Mouse (Mus musculus): ENCODE data around the gene Izumo1r. TPM values are rescaled to one million over a fixed set of nuclear protein-coding genes. Genes with fewer than 3 reads are reported as not detected.
"Not testable (repeated sequence)": the region's sequence is repeated elsewhere in the genome, so short reads cannot be mapped to it uniquely, and the experiment has no call there.

The Izumo1r gene
- total RNA-seq, 2 experiments from 2014 or later, result not detected

DNA sequence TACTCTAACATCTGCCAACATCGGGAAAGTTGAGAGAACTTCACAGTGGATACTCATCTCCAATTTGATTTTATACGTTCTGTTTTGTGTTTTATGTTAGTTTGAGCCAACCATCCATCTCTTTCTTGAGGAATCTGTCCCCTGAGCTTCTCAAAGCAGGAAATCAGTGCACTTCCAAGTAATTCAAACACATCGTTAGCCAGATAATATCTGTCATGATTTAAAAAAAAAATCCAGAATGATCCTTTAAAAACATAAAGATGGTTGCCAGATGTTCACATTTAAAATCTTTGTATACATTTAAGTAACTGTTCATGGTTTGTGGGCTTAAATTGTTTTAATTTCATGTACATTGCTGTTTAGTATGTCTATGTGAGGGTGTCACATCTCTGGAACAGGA lies 2.2 kb upstream of the Izumo1r start:
- DNase-seq, result no peak
- intact Hi-C loops (cut with DNase I), result no loop called here

- intact Hi-C loops (cut with DNase I), result no loop called here
- peak; percentile 31 for DNase-seq
Measured at GRCm38 (mm10) chr9:14904741-14905475, 1.2 kb upstream of the Izumo1r start.

DNA sequence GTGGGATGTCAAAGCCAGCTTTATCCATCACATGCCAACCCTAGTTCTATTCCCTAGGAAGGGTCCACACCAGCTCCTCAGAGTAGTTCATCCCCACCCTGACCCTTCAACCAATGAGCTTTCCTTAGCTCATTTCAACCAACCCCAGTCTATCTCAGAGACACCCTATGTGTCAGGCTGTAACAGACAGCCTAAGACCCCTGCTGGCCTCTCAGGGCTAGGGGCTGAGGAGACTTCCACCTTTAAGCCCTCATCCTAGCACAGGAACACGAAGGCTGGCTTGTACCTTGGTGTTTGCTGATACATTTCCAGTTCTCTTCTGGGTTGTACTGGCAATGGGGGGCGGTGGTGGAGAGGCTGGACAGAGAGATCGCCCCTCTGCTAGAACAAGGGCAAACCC lies 743 bp downstream of the Izumo1r start:
- DNase-seq, result no peak
- intact Hi-C loops (cut with DNase I), result no loop called here

DNA sequence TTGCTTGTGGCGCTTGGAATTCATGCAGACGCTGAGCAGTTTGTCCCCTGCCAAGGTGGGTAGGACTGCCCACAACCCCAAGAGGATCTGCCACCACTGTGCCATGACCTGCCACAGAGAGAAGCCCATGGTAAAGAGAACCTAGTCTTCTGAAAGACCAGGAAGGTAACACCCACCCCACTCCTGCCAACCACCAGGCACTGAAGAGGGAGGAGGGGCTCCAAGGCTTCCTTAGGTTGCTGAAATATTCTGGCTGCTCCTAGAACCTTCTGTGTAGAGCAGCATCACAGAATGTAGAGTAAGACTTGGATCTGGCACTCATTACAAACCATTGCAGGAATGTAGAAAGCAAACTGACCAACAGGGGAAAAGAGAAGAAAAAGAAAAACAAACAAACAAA lies 1.3 kb downstream of the Izumo1r start:
- intact Hi-C loops (cut with DNase I), result no loop called here
- DNase-seq, result no peak

DNA sequence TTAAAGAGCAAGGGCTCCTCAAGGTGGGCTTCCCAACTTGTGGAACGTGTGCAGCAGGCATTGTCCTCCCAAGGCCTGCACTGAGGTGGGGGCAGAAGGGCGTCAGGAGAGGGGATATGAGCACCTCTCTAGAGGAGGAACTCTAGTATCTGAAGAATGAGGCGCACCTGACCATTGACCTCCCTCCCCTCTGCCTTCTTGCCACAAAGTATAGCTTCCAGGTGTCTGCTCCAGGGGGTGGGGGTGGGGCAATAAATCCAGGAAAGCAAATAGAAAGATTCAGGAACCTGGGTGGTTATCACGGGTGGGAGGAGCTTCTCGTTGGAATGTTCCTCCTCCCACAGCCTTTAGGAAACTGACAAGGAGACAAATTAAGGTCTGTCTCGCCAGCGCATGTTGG lies 2.0 kb downstream of the Izumo1r start:
- DNase-seq, result no peak
- intact Hi-C loops (cut with DNase I), result no loop called here

GRCm38 (mm10) chr9:14897102-14897501 lies 6.6 kb downstream of the Izumo1r start:
- intact Hi-C loops (cut with DNase I), result no loop called here
- no peak for DNase-seq

GRCm38 (mm10) chr9:14895237-14895835 lies 8.4 kb downstream of the Izumo1r start:
- intact Hi-C loops (cut with DNase I), result no loop called here
- DNase-seq, result no peak

GRCm38 (mm10) chr9:14894628-14895027 lies 9.1 kb downstream of the Izumo1r start:
- no peak for DNase-seq
- intact Hi-C loops (cut with DNase I), result no loop called here

DNA sequence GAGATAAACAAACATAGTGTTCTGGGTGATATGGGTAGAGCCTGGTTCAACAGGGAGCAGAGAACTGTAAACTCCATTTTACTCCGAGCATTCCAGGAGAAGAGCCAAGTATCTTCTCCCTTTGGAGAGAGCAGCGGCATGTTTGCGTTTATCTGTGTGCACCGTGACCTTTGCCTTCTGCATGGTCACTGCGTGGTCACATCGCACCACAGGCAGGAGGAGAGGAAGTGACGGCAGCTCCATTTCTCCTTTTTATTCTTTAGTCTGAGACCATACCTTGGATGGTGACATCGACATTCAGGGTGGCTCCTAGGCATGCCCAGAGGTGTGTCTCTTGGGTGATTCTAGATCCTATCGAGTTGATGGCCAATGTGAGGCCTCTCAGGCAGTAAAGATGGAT lies 10.4 kb downstream of the Izumo1r start:
- no peak for DNase-seq
- intact Hi-C loops (cut with DNase I), result no loop called here

DNA sequence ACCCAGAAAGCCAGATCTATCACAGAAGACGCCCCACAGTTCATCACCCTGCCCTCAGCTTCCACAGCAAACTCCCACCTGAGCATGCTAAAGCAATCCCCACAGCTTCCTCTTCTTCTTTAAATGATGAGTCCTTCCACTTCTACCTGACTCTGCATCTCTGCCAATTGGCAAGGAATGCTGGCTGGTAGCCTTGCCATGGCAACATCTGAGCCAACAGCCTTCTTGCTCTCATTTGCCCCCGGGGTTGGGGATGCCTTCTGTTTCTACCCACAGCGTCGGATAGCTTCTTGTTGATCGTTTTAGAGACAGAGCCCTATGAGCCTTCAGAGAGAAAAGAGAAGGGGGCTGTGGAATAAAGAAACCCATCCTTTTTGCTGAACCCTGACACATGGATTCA lies 11.9 kb downstream of the Izumo1r start:
- DNase-seq, result peak; percentile 80
- intact Hi-C loops (cut with DNase I), result no loop called here

GRCm38 (mm10) chr9:14890699-14891098 lies 13.1 kb downstream of the Izumo1r start:
- intact Hi-C loops (cut with DNase I), result no loop called here
- no peak for DNase-seq

DNA sequence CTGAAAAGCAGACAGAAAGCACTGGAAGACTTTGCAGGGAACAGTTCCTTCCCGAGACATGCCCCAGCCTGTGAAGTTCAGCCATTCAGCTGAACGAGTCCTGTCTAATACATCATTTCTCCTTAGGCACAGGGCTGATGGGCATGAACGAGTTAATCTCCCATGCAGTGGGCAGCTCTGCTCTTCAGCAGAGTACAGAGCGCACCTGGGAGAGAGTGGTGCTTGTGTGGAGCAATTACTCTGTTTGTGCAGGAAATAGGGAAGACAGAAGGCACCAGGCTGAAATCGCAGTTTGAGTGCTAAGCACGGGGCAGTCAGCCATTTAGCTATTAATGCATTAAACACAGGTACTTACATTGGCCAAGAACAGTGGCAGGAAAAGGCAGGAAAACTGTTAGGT lies 15.1 kb downstream of the Izumo1r start:
- intact Hi-C loops (cut with DNase I), result no loop called here
- DNase-seq, result no peak

- intact Hi-C loops (cut with DNase I), result no loop called here
Measured at GRCm38 (mm10) chr9:14887787-14888382, 15.9 kb downstream of the Izumo1r start.

DNA sequence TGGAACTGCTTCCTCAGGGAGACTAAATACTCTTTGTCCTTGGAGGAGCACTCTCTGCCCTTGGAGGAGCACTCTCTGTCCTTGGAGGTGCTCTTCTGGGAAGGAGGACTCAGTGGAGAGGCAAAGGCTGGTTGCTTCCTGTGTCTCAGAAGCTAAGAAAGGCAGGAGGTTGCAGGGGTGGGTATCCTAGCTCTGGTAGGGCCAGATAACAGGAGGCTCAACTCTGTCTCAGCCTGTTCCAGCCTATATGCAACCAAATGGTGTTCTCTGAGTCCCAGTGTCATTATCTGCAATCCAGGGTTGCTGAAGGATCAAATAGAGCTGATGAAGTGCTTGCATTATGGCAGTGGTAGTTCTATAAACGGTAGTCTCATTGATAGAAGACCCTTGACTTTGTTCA lies 17.8 kb downstream of the Izumo1r start:
- no peak for DNase-seq
- intact Hi-C loops (cut with DNase I), result no loop called here

More at GRCm38 (mm10) chr9:14887787-14888382, 15.9 kb downstream of the Izumo1r start:
- no peak for DNase-seq

DNA sequence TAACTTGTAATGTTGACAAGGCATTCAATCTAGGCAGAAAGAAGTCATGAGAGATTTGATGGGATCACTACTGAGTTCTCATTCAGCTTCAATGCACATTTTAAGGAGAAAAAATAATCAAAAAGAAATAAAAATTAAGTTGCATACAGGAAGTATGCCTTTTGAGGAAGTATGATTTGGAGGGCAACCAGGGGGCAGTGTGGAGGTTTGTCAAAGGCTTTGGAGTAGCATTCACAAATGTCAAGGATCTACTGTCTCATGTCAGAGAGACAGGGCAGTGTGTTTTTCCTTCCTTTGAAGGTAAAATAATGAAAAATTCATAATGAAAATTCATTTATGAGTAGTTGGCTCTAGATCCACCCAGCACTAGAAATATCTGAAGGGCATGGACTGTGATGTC lies 18.6 kb downstream of the Izumo1r start:
- intact Hi-C loops (cut with DNase I), result no loop called here

GRCm38 (mm10) chr9:14884641-14885040 lies 19.1 kb downstream of the Izumo1r start:
- no peak for DNase-seq
- intact Hi-C loops (cut with DNase I), result no loop called here

More for the DNA sequence above, 18.6 kb downstream of the Izumo1r start:
- DNase-seq, result no peak

GRCm38 (mm10) chr9:14876566-14876965 lies 27.2 kb downstream of the Izumo1r start:
- DNase-seq; intact Hi-C loops (cut with DNase I): not testable (repeated sequence)

DNA sequence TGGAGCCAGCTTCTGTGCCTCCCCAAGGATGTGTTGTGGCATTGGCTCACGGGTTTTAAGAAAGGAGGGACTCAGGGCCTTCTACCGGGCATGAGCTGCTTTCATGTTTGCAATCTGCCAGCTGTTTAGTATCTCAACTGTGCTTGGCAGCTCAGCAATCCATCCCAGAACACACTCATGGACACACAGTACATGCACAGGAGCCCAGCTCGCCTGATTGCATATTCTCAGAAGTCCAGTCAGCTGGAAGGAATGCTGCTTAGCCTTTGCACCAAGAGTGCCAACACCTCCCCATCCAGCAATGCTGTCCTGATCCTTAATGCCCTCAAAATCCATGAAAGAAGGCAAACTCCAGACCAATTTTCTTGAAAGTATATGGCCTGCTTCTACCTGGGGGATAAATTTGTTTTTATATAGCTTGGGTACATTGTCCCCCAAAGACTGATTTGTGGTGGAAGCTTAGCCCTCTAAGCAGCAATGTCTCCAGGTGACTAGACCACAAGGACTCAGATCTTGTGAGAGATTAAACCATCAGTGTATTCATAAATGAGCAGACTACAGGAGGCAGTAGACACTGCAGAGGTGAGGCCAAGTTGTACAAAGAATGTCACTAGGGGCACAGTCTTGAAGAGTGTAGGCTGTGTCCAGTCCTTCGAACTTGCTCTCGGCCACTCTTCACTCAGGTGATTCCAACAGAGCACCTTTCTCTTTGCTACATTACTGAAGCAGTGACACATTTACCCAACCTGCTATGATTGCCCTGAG lies 27.8 kb downstream of the Izumo1r start:
- intact Hi-C loops (cut with DNase I), result no loop called here

DNA sequence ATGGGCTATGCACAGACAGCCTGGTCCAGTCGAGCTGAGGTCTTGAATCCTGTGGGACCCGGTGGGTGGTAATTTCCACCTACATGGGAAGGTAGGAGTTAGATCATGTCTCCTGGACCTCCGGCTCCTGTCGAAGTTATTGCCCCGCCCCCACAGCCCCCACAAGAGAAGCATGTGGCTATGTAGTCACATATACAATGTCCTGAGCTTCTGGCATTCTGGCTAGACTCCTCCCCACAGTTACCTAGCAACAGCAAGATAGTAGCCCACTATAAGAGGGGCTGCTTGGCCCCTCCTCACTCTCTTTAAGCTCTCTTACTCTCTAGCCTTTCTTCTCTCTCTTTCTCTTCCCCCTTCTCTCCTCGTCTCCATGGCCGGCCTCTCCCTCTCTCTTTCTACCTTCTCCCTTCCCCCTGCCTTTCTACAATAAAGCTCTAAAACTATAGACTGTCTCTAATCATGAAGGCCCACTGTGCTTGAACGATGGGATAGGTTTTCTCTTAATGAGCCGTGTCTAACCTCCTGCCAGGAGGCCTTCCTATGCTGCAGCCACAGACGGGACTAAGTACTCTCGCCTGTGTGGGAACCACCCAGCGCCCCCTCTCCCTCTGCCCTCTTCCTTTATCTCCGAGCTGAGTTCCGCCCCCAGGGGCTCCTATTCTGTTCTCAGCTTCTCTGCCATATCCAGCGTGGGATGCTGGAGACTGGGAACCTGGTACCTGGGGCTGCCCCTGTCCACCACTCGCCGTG lies 31.4 kb downstream of the Izumo1r start:
- no peak for DNase-seq
- intact Hi-C loops (cut with DNase I), result no loop called here

More for the DNA sequence above, 27.8 kb downstream of the Izumo1r start:
- DNase-seq, result no peak

DNA sequence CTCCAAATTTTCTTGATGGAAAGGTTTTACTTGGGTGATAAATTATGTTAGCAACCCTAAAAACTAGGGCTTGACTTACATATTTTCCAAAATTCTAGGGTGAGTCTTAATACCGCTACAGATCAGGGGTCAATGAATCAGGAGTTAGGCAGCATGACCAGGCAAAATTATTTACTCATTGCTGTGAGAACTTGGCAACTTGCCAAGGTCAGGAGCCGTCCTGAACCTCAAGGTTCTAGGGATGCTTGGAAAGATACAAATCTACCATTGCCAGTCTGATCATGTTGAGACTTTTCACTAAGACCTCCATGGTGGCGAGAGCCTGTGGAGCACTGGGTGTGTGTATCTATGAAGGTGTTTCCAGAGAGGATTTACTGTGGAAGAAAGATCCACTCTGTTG lies 32.2 kb downstream of the Izumo1r start:
- DNase-seq, result no peak
- intact Hi-C loops (cut with DNase I), result no loop called here

DNA sequence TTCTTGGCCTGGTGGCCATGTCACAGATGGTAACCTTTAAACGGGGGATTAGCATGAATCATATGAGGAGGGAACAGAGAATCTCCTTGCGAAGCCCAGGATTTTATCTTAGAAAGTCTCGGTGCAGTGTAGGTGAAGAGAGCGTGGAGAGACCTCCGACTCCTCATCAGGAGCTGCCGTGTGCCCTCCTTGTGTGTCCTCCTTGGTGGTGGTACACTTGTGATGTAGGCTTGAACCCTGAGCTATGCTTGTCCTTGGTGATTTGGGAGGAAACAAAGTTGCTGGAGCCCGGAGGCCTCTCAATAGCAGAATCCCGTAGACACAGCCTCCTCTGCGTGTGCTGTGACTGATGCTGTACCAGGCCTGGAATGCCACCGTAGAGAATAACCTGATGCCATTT lies 32.9 kb downstream of the Izumo1r start:
- no peak for DNase-seq
- intact Hi-C loops (cut with DNase I), result no loop called here
